Mouse (Mus musculus) thymus, adult 2 months (tissue): ENCODE data around the gene Sirt4.

Experiments used
- CTCF ChIP-seq: fragments of 200-500 bp; IDR thresholded peaks from 2 replicates; pipeline ENCODE4 v1.5.1; 2012; ENCODE audit warnings: mild to moderate bottlenecking, control low read depth, low read length, moderate library complexity, borderline replicate concordance; ENCODE audit not compliant: control insufficient read depth, poor library complexity, insufficient read depth; ENCODE audit errors: extremely low read depth
- POLR2A ChIP-seq: fragments of 200-500 bp; IDR thresholded peaks from 2 replicates; pipeline ENCODE4 v1.6.1; 2012; ENCODE audit warnings: mild to moderate bottlenecking, low read length, control low read depth, moderate library complexity; ENCODE audit not compliant: control insufficient read depth, poor library complexity, insufficient read depth; ENCODE audit errors: extremely low read depth

- TF ChIP-seq CTCF (no peak), POLR2A (no peak)
Measured at GRCm38 (mm10) chr5:115503035-115503434, 18.5 kb upstream of the Sirt4 start.
